Mouse (Mus musculus) natural killer cell, adult 2 months (primary cell): ENCODE measurements at regions not wholly inside any gene's neighbourhood (a gene's known extent, or its start where the extent isn't known, plus 50 kb on each side); places are given as distances from the start of the nearest gene placed in this dataset.

Experiments
- DNase-seq, 2 experiments: peaks; one replicate each; pipeline ENCODE4 v3.0.0; 2022; ENCODE audit warnings: low spot score in 2 of 2

DNA sequence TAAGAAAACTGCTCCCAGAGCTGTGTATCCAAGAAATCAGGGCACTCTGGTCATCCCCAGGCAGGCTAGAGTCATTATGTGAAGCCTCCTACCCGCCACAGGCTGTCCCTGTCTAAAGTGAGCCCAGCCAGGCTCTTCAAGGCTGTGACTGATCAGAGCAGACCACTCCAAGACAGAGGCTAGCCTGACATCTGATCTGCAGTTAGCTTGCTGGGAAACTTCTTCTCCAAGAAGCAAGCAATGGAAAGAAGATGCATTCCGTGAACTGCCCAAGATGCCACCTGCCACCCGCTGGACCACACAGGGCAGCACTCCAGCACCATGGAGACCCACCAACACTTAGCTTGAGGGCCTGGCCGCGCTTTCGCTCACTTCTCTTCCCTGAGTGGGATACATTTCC, 323.2 kb downstream of the Wdr11 start:
- no peak for DNase-seq

DNA sequence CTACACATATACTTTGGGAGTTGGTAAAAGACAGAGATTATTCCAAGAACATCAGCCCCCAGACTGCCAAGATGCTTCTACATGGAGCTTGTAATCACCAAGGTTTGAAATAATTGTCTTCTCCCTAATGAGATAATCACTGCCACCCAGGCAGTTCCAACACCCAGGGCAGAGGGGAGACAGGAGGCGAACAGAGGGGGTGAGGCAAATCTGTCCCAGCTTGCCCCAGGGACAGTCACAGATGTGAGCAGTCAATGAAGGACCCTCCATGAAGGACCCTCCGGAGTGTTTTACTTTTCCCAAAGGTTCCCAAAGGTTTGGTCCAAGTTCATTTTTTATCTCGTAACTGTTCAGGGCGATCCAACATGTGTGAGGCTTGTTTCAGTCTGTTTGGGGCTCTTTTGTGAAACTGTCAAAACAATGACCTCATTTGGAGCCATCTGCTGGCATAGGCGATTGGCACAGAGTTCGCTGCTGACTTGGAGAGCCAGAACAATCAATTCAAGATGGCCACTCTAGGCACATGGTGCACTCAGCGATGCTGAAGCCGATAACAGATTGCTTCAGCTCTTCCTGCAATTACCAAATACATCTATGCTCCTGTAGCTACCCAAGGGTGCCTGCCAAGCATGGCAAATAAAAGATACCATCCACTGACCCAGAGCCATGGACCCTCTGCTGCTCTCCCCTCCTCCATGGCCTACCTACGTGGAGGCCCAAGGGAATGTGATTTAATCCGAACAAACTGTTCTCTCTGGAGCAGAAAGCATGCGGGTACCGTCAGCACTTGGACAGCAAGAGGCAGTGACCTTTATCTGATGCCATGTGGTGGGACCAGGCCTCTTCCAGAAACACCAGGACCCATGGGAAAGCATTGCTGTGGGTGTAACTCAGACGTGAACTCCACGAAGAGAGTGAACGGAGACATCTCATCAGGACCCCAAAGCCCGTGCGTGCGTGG, 326.9 kb downstream of the Wdr11 start:
- no peak for DNase-seq

DNA sequence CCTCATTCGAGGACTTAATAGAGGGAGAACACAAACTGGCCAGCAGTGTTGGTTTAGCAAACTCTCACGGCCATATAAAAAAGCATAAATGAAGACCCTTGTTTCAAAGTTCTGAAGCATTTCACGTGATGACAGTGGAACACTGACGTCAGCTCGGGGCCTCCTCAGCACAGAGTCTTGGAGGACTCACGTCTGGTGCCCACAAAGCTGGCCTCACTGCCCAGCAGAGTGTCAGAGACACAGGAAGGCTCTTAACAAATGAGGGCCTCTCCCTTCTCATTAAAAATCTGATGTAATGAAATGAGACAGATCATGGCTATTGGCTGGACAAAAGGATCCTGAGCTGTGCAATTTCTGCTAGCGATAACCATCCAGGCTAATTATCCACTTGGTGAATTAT, 330.6 kb downstream of the Wdr11 start:
- DNase-seq, result no peak

DNA sequence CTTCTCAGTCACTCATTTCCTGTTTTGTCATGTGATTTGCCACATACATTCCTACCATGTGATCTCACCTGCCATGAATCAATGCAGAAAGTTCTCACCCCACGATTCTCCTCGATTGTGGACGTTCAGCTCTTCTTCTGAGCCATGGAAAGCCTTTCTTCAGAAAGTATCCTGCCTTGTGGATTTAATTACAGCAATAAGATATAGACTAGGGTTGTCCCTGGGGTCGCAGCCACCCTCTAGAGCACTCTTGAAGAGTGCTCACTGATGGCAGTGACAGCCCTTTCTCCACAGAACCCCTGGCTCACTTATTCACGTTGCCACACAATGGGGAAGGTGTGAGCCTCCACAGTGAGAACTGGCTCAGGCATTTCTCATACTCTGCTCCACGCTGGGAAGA, 345.1 kb downstream of the Wdr11 start:
- no peak for DNase-seq

DNA sequence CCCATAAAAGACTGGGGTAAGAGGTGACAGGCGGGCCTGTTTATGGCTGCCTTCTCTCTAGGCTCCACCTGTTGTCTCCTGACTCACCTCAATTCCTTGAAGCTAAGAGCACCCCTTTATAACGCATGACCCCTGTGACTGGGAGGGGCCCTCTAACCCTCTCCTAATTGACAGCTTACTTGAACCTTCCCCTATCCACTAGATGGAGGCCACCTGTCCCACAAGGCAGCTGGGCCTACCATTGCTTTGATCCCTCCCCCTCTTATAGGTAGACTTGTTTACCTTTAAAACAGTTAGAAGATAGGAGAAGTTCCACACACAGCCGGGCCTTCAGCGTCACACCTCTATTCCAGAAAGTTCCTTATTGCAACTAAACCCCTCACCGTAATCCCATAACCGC, 346.1 kb downstream of the Wdr11 start:
- DNase-seq, result no peak

DNA sequence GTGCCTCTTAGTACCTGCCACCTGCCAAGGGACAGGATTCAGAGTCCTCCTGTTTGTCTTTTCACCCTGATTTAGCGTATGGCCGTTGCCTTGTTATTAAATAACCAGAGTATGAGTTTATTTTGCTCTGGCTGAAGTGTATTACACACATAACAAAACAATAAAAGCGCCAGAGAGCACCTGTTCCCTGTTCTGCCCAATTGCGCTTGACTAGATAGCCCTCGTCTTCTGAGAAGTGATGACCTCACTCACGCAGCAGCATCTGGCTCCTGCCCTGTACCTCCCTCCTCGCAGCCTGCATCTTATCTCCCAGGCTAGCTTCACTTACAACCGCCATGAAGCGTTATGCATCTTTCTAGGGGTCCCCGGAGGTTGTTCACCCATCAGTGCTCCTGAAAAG, 346.5 kb downstream of the Wdr11 start:
- no peak for DNase-seq

DNA sequence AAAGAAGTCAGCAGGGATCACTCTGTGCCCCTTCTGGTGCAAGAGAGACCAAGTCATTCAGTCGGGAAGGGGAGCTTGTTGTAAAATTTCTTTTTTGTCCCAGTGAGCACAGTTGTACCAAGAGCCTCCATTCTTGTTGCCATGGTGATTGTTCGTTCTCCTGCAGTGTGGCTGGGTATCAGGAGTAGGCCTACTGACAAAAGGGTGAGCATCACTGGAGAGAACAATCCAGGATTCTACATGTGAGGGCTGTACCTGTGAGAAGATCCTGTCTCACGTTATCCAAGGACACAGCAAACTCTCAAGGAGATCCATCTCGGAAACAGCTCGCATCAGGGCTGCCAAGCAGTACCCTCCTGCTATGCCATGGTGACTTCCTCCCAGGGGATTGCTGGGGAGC, 347.6 kb downstream of the Wdr11 start:
- no peak for DNase-seq

DNA sequence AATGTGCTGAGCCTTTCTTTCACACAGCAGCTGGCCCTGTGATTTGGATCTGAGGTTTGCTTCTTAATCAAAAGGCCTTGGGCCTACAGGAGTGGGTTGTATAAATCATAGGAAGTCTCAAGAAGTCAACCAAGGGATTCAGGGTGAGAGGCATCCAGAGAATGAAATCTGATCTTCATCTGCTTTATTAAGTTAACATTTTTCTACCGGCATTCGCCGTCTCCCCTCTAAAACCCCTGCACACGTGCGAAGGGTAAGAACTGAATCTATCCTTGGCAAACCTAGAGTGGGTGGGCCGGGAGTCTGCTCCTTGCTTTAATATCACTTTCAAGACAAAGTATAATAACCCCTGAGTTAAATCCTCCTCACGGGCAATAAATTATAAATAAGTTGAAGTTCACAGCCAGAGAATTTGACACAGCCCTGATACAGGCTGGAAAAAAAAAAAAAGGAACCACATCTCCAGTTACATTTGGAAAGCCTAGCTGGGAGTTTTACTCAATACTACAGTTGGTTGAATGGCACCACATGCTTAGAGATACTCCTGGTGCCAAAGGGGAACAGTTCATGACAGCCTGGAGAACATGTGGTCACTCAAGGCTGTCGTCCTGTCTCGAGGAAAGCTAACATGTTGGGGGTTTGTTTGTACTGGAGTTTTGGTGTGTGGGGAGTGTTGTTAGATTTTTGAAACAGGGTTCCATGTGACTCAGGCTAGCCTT, 349.8 kb downstream of the Wdr11 start:
- DNase-seq, result no peak

DNA sequence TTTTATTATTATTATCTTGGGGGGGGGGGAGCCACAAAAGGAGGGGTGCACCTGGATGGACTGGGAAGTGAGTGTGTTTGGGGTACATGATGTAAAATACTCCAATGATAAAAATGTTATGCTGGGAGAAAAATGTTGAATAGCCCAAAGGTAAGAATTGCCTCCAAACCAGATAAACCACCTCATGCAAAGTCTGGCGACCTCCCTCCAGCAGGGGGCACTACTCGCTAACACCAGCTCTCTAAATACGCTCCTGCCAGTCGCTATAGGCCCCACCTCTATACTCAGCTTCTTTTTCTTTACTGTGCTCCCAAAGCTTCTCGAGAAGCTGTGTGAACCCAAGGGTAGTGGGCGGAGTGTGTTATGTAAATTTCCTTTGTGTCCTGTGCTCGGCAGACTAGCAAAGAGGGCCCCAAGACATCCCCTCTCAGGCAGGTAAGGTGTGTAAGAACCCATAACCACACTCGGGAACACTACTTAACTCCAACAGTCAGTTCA, 357.0 kb downstream of the Wdr11 start:
- DNase-seq, result no peak

DNA sequence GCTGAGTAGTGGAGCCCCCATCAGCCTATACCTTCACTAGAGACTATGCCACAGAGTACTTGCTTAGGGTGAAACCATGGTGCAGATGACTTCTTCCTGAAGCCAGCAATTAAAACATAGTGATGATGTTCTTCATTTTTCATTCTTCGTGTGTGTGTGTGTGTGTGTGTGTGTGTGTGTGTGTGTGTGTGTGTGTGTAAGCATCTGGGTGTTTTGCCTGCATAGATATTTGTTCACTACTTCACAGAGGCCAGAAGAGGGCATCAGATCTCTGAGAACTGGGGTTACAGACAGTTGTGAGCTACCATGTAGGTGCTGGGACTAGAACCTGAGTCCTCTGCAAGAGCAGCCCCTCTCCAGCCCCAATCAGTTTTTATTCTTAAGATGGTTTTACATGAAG, 358.8 kb downstream of the Wdr11 start:
- DNase-seq, result no peak

DNA sequence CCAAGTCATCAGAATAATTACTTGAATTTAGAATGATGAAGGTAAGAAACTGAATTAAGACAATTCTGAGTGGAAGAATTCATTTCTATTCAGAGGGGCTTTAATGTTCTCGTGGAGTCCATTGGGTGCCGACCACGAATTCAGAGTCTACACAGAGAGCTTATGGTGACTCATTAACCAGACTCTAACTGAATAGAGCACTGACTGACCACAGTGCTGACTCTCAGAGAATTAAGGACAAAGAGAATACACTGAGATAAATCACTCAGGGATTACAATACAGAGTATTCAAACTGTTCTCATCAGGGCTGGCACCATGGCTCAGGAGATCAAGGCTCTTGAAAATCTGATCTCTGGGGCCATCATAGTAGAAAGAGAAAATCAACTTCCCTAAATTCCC, 366.7 kb downstream of the Wdr11 start:
- DNase-seq, result no peak

DNA sequence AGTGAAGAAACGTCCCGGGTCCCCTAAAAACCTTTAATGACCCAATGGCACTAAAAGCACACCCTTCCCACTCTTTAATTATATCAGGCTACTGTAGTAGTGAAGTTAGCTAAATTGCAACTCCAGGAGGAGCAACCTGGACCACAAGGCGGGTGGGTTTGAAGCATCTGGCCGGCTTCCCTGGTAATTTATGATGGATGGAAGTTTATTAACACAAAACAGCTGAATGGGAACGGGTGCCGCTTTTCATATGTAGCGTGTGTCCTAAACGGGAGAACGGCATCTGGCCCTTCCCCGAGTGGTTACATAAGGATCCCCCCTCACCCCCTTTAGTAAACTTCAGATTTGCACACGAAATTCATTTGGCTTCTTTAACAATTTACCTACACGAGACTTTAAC, 370.9 kb downstream of the Wdr11 start:
- no peak for DNase-seq

DNA sequence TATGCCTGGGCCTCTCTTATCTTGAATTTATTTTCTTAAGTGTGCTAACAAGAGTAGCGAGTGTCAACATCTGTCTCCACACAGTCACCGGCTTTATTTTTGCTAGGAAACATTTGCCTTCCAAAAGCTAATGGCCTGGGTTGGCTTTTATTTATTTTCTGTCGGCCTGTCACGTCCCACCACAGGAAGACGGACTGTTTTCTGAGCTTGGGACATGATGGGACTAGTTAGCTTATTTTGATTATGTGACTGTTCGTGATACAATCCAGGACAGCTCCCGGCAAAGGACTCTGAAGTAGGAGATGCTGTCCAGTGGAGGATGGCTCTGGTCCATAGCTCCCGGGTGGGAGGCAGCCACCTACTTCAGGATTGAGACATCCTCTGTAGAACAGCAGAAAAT, 372.5 kb downstream of the Wdr11 start:
- no peak for DNase-seq

DNA sequence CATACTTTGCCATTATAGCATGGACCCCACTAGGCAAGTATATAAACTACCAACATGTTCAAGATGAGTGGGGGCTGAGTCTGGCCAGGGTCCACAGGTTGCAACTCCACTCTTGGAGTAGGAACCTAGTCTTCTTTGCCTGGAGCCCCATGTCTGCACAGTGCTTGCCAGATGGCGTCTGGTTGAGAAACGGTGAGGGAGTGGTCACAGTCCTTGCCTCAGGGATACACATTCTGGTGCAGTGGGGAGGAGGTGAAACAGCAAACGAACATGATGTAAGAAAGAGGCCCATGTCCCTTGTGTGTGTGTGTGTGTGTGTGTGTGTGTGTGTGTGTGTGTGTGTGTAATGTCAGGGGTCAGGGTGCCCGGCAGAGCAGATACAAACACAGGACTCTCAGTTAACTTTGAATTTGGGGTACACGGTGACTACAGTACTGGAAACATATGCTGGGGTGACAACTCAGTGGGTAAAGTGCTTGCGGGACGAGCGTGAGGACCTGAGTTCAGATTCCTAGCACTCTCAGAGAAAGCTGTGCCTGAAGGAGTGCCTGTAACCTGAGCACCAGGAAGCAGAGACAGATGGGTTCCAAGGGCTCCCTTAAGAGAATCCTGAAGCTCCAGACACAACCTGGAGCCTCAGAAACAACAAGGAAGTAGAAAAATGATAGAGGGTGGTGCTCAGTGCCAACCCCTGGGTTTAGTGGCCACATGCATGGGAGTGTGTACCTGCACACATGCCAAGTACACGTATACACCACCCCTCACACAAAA, 373.8 kb downstream of the Wdr11 start:
- DNase-seq, result no peak

DNA sequence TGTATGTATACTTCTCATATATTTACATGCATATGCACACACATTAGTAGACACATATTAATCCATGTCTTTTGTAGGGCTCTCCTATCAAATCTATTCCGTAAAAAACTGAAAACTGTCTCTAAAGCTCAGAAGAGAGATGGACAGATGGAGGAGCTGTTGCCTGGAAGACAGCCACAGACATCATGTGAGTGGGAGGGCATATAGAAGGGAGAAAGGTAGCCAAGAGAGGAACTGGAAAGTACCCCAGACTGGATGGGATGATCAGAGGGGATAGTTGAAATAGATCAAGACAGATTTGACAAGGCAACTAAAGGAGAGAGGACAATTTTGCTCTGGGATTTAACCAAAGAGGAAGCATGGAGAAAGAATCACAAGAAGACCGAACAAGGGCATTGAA, 375.1 kb downstream of the Wdr11 start:
- DNase-seq, result no peak

DNA sequence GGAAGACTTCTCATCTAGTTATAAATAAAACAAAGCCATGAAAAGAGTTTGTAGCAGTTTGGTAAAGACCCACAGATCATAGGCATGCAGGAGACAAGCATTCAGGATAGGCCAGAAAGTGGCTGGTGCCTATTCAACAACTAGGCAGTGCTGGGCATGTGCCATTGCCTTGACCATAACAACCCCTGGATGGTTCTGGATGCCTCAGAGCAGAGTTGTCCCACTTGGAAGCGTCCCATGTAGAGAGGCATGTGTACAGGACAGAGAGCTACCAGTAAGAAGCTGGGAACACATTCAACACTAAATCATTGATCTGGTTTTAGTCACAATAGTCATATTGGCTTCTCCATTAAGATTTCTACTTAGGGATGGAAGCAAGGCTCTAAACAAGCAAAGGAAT, 378.5 kb downstream of the Wdr11 start:
- no peak for DNase-seq

DNA sequence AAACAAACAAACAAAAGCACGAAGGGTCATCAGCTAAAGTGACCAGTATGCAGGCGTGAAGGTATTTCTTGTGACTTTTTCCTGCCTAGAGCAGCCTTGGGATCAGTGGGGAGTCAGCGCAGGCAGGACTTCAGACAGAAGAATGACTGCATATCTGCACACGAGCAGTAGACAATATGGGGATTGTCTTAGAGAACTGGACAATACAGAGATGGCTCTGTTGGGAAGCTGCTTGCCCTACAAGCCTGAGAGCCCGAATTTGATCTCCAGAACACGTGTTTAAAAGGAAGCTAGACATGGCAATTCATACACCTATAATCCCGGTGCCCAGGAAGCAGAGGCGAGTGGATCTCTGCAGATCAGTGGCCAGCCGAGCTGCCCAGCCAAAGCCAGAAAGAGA, 382.5 kb downstream of the Wdr11 start:
- DNase-seq, result no peak

DNA sequence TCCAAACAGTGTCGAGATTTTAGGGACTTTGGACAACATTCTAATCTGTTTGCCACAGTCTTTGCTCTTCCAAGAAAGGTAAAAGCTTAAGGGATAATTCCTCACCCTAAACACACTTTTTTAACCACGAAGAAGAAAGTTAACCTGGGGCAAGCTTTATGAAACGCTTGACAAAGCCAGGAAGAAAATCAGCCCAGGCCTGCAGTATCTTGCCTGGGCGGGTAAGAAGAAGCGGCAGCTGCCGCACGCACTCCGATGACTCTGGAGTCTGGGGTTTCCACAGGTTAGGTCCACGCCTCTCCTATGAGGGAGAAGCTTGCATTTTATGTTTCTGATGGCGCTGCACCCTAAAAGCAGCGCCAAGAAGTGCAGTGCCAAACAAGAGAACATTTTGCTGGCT, 383.2 kb downstream of the Wdr11 start:
- DNase-seq, result no peak

DNA sequence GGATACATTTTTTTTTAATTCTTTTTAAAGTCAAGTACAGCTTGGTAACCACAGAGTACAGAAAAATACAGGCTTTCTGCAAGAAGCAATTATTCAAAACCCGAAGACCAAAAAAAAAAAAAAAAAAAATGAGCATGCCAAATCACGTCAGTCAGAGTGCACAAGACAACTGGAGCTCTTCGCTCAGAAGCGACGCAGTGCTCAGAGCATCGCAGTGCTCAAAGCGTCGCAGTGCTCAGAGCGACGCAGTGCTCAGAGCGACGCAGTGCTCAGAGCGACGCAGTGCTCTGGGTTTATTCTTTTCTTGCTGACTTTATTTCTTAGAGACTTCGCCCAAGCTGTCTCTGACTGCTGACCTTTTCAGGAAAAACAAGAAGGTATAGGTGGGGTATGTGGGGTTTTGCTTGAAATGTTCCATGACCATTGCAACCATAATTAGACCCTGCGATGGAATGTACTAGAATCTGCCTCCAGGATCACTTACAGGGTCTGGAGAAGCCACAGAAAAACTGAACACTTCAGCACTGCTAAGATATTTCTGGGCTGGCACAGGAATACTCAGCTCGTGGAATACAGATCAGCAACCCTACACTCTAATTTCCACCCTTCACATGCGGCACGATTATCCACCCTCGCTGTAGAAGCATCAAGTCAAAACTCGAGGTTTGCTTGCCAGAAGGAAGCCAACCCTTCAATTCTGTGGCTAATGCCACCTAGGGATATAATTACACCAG, 384.3 kb downstream of the Wdr11 start:
- DNase-seq, result no peak

DNA sequence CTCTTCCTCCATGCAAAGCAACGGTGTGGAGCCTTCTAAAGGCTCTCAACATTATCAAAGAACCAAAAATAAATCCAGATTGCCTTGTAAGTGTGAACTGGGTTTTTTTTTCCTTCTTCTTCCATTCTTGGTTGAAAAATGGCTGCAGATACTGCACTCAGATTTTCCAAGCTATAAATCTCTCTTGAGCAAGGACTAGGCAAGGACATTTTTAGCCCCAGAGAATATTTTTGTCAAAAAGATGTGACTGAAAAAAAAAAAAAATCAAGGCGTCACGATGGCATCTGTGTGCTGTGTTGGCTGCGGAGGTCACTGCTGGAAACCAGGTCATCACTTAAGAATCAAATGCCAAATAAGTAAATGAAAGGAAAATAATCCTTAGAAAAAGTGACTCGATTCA, 386.9 kb downstream of the Wdr11 start:
- no peak for DNase-seq

DNA sequence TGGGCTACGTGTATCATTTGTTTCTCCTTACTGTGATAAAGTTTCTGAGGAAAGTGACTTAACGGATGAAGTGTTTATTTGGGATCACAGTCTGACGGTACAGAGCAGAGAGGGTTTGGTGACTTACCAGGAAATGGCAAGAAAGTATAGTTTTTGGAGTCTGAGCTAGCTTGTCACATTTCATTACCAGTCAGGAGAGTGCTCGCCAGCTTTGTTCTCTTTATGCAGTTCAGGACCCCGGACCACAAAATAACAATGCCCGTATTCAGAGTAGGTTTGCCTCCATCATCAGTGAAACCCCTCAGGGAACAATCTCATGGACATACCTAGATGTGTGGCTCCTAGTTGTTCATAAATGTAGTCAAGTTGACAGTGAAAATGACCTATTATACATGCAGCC, 387.7 kb downstream of the Wdr11 start:
- no peak for DNase-seq

DNA sequence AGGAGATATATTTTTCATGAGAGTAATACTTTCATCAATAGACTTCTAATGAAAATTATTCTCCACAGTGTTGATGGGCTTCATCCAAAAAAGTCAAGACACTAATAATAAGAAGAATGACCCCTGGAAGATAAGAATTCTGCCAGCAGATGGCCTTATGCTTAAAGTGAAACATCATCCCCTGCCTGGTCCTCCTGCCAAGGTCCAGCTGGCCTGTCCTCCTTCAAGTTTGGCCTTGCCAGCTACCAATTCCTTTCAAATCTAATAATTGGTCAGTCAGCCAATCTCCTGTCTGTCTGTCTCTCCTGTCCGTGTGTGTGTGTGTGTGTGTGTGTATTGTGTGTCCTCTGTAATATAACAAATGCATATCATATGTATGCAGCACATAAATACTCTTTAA, 388.8 kb downstream of the Wdr11 start:
- no peak for DNase-seq
